28 mouse cellular contexts compared by ENCODE assay signal in genomic region chr6:29881936-29882335, GRCm38 (mm10). TPM values are rescaled to one million over a fixed set of nuclear protein-coding genes. Genes with fewer than 3 reads are reported as not detected.
A peak's percentile ranks its signal among the peaks of the same experiment; 100 is the strongest.
DNase-seq lines count a peak whose midpoint lies in the region; ATAC-seq and TF ChIP-seq lines count a peak whose summit lies in the region.
"Had no signal": no experiment of that assay in that cellular context is flagged by ENCODE, and none has a peak within 500 bp of the region (broad histone marks: within the 10 kb centered on the region; RNA-seq: fewer than 3 reads in every experiment).

No protein-coding gene starts in this region.

- WGBS in heart, embryonic 12.5 days: 35% methylated on average over 2 of the region's 2 CpGs
- 30% methylated on average over 2 of the region's 2 CpGs for WGBS in heart, postnatal 0 days
- 86% methylated on average over 2 of the region's 2 CpGs for WGBS in kidney, embryonic 15.5 days

- peaks cover 32% of the 10 kb centered on the region for H3K4me1 ChIP-seq in heart, embryonic 12.5 days (replicated peaks)
- peaks cover 40% of the 10 kb centered on the region for H3K4me1 ChIP-seq in heart, postnatal 0 days (ENCODE audit: control insufficient read depth, insufficient read depth)
- no peaks in the 10 kb centered on the region for H3K4me1 ChIP-seq in kidney, embryonic 15.5 days
- H3K4me1 ChIP-seq: embryonic facial prominence, embryonic 12.5 days; midbrain, embryonic 13.5 days; neural tube, embryonic 13.5 days had no signal

- peak; percentile 26 to 27 for DNase-seq in heart, adult 18-20 months
- DNase-seq in heart, postnatal 14 days: no peak
- DNase-seq in forelimb bud, embryonic 11.5 days (ENCODE audit: low read depth, low spot score): peak; percentile 18
- DNase-seq in heart, postnatal 0 days (ENCODE audit: low spot score): peak; percentile 89
- no peak for DNase-seq in adipocyte (ENCODE audit: low spot score)
- no peak for DNase-seq in embryo, embryonic 11 days
- DNase-seq: adrenal gland, postnatal 25 days; cerebellum, adult 2 months; cerebellum, postnatal 14 days; kidney, adult 18-20 months; kidney, postnatal 36 days; left cerebral cortex, postnatal 4 days; liver; lung, adult 2 months; lung, postnatal 10 days; retina, postnatal 1 day; right cerebral cortex, postnatal 14 days had no signal

- H3K9me3 ChIP-seq in heart, embryonic 12.5 days (replicated peaks): no peaks in the 10 kb centered on the region
- 0 out of 2 replicates have a peak, but pooled peaks cover 4% of the 10 kb centered on the region for H3K9me3 ChIP-seq in heart, postnatal 0 days (replicated peaks; ENCODE audit: control insufficient read depth, low read length)
- H3K9me3 ChIP-seq in kidney, embryonic 15.5 days (replicated peaks): no peaks in the 10 kb centered on the region
- H3K9me3 ChIP-seq: embryonic facial prominence, embryonic 12.5 days; midbrain, embryonic 13.5 days; neural tube, embryonic 13.5 days had no signal

- H3K4me3 ChIP-seq in heart, embryonic 12.5 days: no peak overlapping the region
- no peak overlapping the region for H3K4me3 ChIP-seq in heart, postnatal 0 days (ENCODE audit: low read depth, low read length)
- no peak overlapping the region for H3K4me3 ChIP-seq in kidney, embryonic 15.5 days (replicated peaks)
- H3K4me3 ChIP-seq: embryonic facial prominence, embryonic 12.5 days; layer of hippocampus, adult 2 months; midbrain, embryonic 13.5 days; neural tube, embryonic 13.5 days had no signal

- no peak for TF ChIP-seq CTCF in heart, postnatal 0 days (IDR thresholded peaks at IDR 0.05; ENCODE audit: low read depth)

- no peak overlapping the region for H3K4me2 ChIP-seq in heart, embryonic 12.5 days
- H3K4me2 ChIP-seq in heart, postnatal 0 days (ENCODE audit: low read depth, low read length): no peak overlapping the region
- no peak overlapping the region for H3K4me2 ChIP-seq in kidney, embryonic 15.5 days
- H3K4me2 ChIP-seq: embryonic facial prominence, embryonic 12.5 days; hindbrain, embryonic 14.5 days; midbrain, embryonic 13.5 days; neural tube, embryonic 13.5 days had no signal

- peak; percentile 57; the same call in 1 of the 2 replicates for ATAC-seq in heart, embryonic 12.5 days (ENCODE audit: insufficient number of reproducible peaks, low FRiP score)
- peak; percentile 87 for ATAC-seq in heart, postnatal 0 days (ENCODE audit: insufficient read depth, low read depth)
- ATAC-seq in kidney, embryonic 15.5 days (replicated peaks; ENCODE audit: low FRiP score): no peak
- ATAC-seq: forebrain, embryonic 14.5 days; midbrain, embryonic 13.5 days; Patski had no signal

- peak overlapping the region; percentile 92 for H3K27ac ChIP-seq in heart, embryonic 12.5 days (ENCODE audit: poor library complexity, severe bottlenecking)
- peak overlapping the region; percentile 91 for H3K27ac ChIP-seq in heart, postnatal 0 days (ENCODE audit: low read depth)
- H3K27ac ChIP-seq in kidney, embryonic 15.5 days: no peak overlapping the region
- H3K27ac ChIP-seq: embryonic facial prominence, embryonic 12.5 days; hindbrain, embryonic 14.5 days; layer of hippocampus, adult 2 months; liver, embryonic 14.5 days; macrophage; midbrain, embryonic 13.5 days; neural tube, embryonic 13.5 days had no signal

- H3K9ac ChIP-seq in heart, embryonic 12.5 days: no peak overlapping the region
- no peak overlapping the region for H3K9ac ChIP-seq in heart, postnatal 0 days (replicated peaks; ENCODE audit: low read depth, low read length)
- no peak overlapping the region for H3K9ac ChIP-seq in kidney, embryonic 15.5 days
- H3K9ac ChIP-seq: embryonic facial prominence, embryonic 12.5 days; hindbrain, embryonic 14.5 days; liver, embryonic 14.5 days; midbrain, embryonic 13.5 days; neural tube, embryonic 13.5 days had no signal

- intact Hi-C loops in heart, postnatal 14 days (cut with DNase I): no loop called here

- peaks cover 10% of the 10 kb centered on the region for H3K36me3 ChIP-seq in heart, embryonic 12.5 days
- peaks cover 11% of the 10 kb centered on the region for H3K36me3 ChIP-seq in heart, postnatal 0 days (replicated peaks; ENCODE audit: control insufficient read depth, insufficient read depth, low read length)
- peaks cover 11% of the 10 kb centered on the region for H3K36me3 ChIP-seq in kidney, embryonic 15.5 days

- TF ChIP-seq EP300 in heart, postnatal 0 days (IDR thresholded peaks at IDR 0.05; ENCODE audit: low read depth): peak; percentile 55; the same call in 1 of the 2 replicates

- H3K27me3 ChIP-seq in heart, embryonic 12.5 days (replicated peaks): no peaks in the 10 kb centered on the region
- no peaks in the 10 kb centered on the region for H3K27me3 ChIP-seq in heart, postnatal 0 days (ENCODE audit: control insufficient read depth, insufficient read depth, low read length)
- H3K27me3 ChIP-seq in kidney, embryonic 15.5 days: no peaks in the 10 kb centered on the region
- H3K27me3 ChIP-seq: embryonic facial prominence, embryonic 12.5 days; midbrain, embryonic 13.5 days; neural tube, embryonic 13.5 days; Patski had no signal

RNA-seq across cellular contexts. Expression of gene Strip2, which starts 34.9 kb away (rescaled TPM):
- 10 to 100 TPM; 53.5 to 55.1 TPM for total RNA-seq in heart, adult 18-20 months (2021)
- total RNA-seq in heart, postnatal 14 days (2021): 10 to 100 TPM; 62.5 to 69.9 TPM
- polyA plus RNA-seq in heart, embryonic 12.5 days (2016; fragmentation: Nextera tagmentation; extraction: Ambion mirVana): 39.5 and 39.8 TPM in 2 replicates
- total RNA-seq in heart, postnatal 0 days (2014; rRNA removed; ENCODE audit: low replicate concordance): 144 and 168 TPM in 2 replicates
- polyA plus RNA-seq in heart, postnatal 0 days (2015; fragmentation: Nextera tagmentation; extraction: Ambion mirVana): 61.8 and 63.8 TPM in 2 replicates
- 1.3 and 1.4 TPM in 2 replicates for polyA plus RNA-seq in kidney, embryonic 15.5 days (2015; fragmentation: Nextera tagmentation; extraction: Ambion mirVana)

Comparison
In these comparisons a context has a peak if more than half of its experiments do, and no peak if none do; other contexts are left out.
1. DNase-seq: peak in heart, adult 18-20 months (2 of 2), forelimb bud, embryonic 11.5 days (single experiment) and heart, postnatal 0 days (single experiment); none in heart, postnatal 14 days (0 of 2), adipocyte (single experiment) and embryo, embryonic 11 days (single experiment).